Mouse (Mus musculus): ENCODE results near the gene Rab42. TPM values are rescaled to one million over a fixed set of nuclear protein-coding genes. Genes with fewer than 3 reads are reported as not detected.

Rab42 gene
- polyA plus RNA-seq, 1 experiment from 2014 or later = 4.1 TPM

- H3K4me1 ChIP-seq (ENCODE audit: insufficient read depth, low read length) = peaks cover 14% of the 10 kb centered on the region
- WGBS = 75% methylated on average over 5 of the region's 5 CpGs
- no peak overlapping the region for H3K9ac ChIP-seq (replicated peaks; ENCODE audit: low read length)
Observed at GRCm38 (mm10) chr4:132326481-132326880, 23.3 kb upstream of the Rab42 start.

GRCm38 (mm10) chr4:132315711-132316110 lies 12.5 kb upstream of the Rab42 start:
- Histone ChIP-seq H3K9ac (replicated peaks; ENCODE audit: low read length) (no peak overlapping the region), H3K27ac (ENCODE audit: low read length) (no peak overlapping the region), H3K9me3 (ENCODE audit: low read length) (no peaks in the 10 kb centered on the region), H3K27me3 (ENCODE audit: insufficient read depth, low read length) (no peaks in the 10 kb centered on the region), H3K4me1 (ENCODE audit: insufficient read depth, low read length) (no peaks in the 10 kb centered on the region), H3K4me2 (replicated peaks; ENCODE audit: low read depth, low read length) (no peak overlapping the region), H3K36me3 (ENCODE audit: insufficient read depth, low read length) (peaks cover 57% of the 10 kb centered on the region), H3K4me3 (ENCODE audit: low read length) (no peak overlapping the region)
- WGBS = 80% methylated on average over 8 of the region's 8 CpGs
- ATAC-seq (ENCODE audit: low FRiP score, low TSS enrichment) = no peak

More at GRCm38 (mm10) chr4:132326481-132326880, 23.3 kb upstream of the Rab42 start:
- no peaks in the 10 kb centered on the region for H3K27me3 ChIP-seq (ENCODE audit: insufficient read depth, low read length)
- ATAC-seq (ENCODE audit: low FRiP score, low TSS enrichment) = no peak
- no peak overlapping the region for H3K4me3 ChIP-seq (ENCODE audit: low read length)
- H3K9me3 ChIP-seq (ENCODE audit: low read length) = no peaks in the 10 kb centered on the region
- no peak overlapping the region for H3K27ac ChIP-seq (ENCODE audit: low read length)
- no peak overlapping the region for H3K4me2 ChIP-seq (replicated peaks; ENCODE audit: low read depth, low read length)
- H3K36me3 ChIP-seq (ENCODE audit: insufficient read depth, low read length) = peaks cover 32% of the 10 kb centered on the region

GRCm38 (mm10) chr4:132312627-132313026 lies 9.4 kb upstream of the Rab42 start:
- Histone ChIP-seq H3K36me3 (ENCODE audit: insufficient read depth, low read length) (peaks cover 47% of the 10 kb centered on the region), H3K9ac (replicated peaks; ENCODE audit: low read length) (no peak overlapping the region), H3K4me2 (replicated peaks; ENCODE audit: low read depth, low read length) (no peak overlapping the region), H3K9me3 (ENCODE audit: low read length) (no peaks in the 10 kb centered on the region), H3K27me3 (ENCODE audit: insufficient read depth, low read length) (no peaks in the 10 kb centered on the region), H3K4me3 (ENCODE audit: low read length) (no peak overlapping the region), H3K27ac (ENCODE audit: low read length) (no peak overlapping the region), H3K4me1 (ENCODE audit: insufficient read depth, low read length) (peaks cover 5% of the 10 kb centered on the region)
- ATAC-seq (ENCODE audit: low FRiP score, low TSS enrichment) = no peak
- 92% methylated on average over 5 of the region's 5 CpGs for WGBS

- Histone ChIP-seq H3K9ac (replicated peaks; ENCODE audit: low read length) (no peak overlapping the region), H3K4me1 (ENCODE audit: insufficient read depth, low read length) (peaks cover 5% of the 10 kb centered on the region), H3K9me3 (ENCODE audit: low read length) (no peaks in the 10 kb centered on the region), H3K27me3 (ENCODE audit: insufficient read depth, low read length) (no peaks in the 10 kb centered on the region), H3K4me2 (replicated peaks; ENCODE audit: low read depth, low read length) (no peak overlapping the region), H3K4me3 (ENCODE audit: low read length) (no peak overlapping the region), H3K36me3 (ENCODE audit: insufficient read depth, low read length) (peaks cover 44% of the 10 kb centered on the region), H3K27ac (ENCODE audit: low read length) (no peak overlapping the region)
- ATAC-seq (ENCODE audit: low FRiP score, low TSS enrichment) = no peak
- WGBS = 48% methylated on average over 3 of the region's 3 CpGs
Observed at GRCm38 (mm10) chr4:132311801-132312200, 8.6 kb upstream of the Rab42 start.

GRCm38 (mm10) chr4:132311209-132311608 lies 8.0 kb upstream of the Rab42 start:
- Histone ChIP-seq H3K36me3 (ENCODE audit: insufficient read depth, low read length) (peaks cover 41% of the 10 kb centered on the region), H3K4me1 (ENCODE audit: insufficient read depth, low read length) (peaks cover 5% of the 10 kb centered on the region), H3K9me3 (ENCODE audit: low read length) (no peaks in the 10 kb centered on the region), H3K4me2 (replicated peaks; ENCODE audit: low read depth, low read length) (no peak overlapping the region), H3K9ac (replicated peaks; ENCODE audit: low read length) (no peak overlapping the region), H3K27me3 (ENCODE audit: insufficient read depth, low read length) (no peaks in the 10 kb centered on the region), H3K4me3 (ENCODE audit: low read length) (no peak overlapping the region), H3K27ac (ENCODE audit: low read length) (no peak overlapping the region)
- ATAC-seq (ENCODE audit: low FRiP score, low TSS enrichment) = no peak
- 35% methylated on average over 1 of the region's 1 CpGs for WGBS

- Histone ChIP-seq H3K4me2 (replicated peaks; ENCODE audit: low read depth, low read length) (peak overlapping the region; percentile 73), H3K4me1 (ENCODE audit: insufficient read depth, low read length) (peaks cover 5% of the 10 kb centered on the region), H3K27me3 (ENCODE audit: insufficient read depth, low read length) (no peaks in the 10 kb centered on the region), H3K9ac (replicated peaks; ENCODE audit: low read length) (peak overlapping the region; percentile 84), H3K27ac (ENCODE audit: low read length) (peak overlapping the region; percentile 81; the same call in 1 of the 2 replicates), H3K9me3 (ENCODE audit: low read length) (no peaks in the 10 kb centered on the region), H3K4me3 (ENCODE audit: low read length) (peak overlapping the region; percentile 67), H3K36me3 (ENCODE audit: insufficient read depth, low read length) (peaks cover 34% of the 10 kb centered on the region)
- ATAC-seq (ENCODE audit: low FRiP score, low TSS enrichment) = no peak
- 28% methylated on average over 10 of the region's 10 CpGs for WGBS
Observed at GRCm38 (mm10) chr4:132309849-132310472, 6.8 kb upstream of the Rab42 start.

GRCm38 (mm10) chr4:132309140-132309848 lies 6.1 kb upstream of the Rab42 start:
- Histone ChIP-seq H3K27ac (ENCODE audit: low read length) (peak overlapping the region; percentile 81), H3K9me3 (ENCODE audit: low read length) (no peaks in the 10 kb centered on the region), H3K27me3 (ENCODE audit: insufficient read depth, low read length) (no peaks in the 10 kb centered on the region), H3K36me3 (ENCODE audit: insufficient read depth, low read length) (peaks cover 34% of the 10 kb centered on the region), H3K9ac (replicated peaks; ENCODE audit: low read length) (peak overlapping the region; percentile 84), H3K4me2 (replicated peaks; ENCODE audit: low read depth, low read length) (peak overlapping the region; percentile 73), H3K4me1 (ENCODE audit: insufficient read depth, low read length) (peaks cover 5% of the 10 kb centered on the region), H3K4me3 (ENCODE audit: low read length) (peak overlapping the region; percentile 67)
- WGBS = under 1% methylated on average over 15 of the region's 15 CpGs
- no peak for ATAC-seq (ENCODE audit: low FRiP score, low TSS enrichment)

GRCm38 (mm10) chr4:132308437-132309139 lies 5.4 kb upstream of the Rab42 start:
- peak overlapping the region; percentile 67 for H3K4me3 ChIP-seq (ENCODE audit: low read length)

GRCm38 (mm10) chr4:132306004-132306403 lies 2.8 kb upstream of the Rab42 start:
- Histone ChIP-seq H3K9me3 (ENCODE audit: low read length) (no peaks in the 10 kb centered on the region), H3K27me3 (ENCODE audit: insufficient read depth, low read length) (no peaks in the 10 kb centered on the region), H3K4me1 (ENCODE audit: insufficient read depth, low read length) (peaks cover 13% of the 10 kb centered on the region), H3K4me3 (ENCODE audit: low read length) (no peak overlapping the region), H3K9ac (replicated peaks; ENCODE audit: low read length) (0 out of 2 replicates have a peak overlapping the region, but pooled peaks have one; percentile 10), H3K36me3 (ENCODE audit: insufficient read depth, low read length) (peaks cover 12% of the 10 kb centered on the region), H3K27ac (ENCODE audit: low read length) (no peak overlapping the region), H3K4me2 (replicated peaks; ENCODE audit: low read depth, low read length) (no peak overlapping the region)
- ATAC-seq (ENCODE audit: low FRiP score, low TSS enrichment) = no peak
- WGBS = 75% methylated on average over 6 of the region's 6 CpGs

More at GRCm38 (mm10) chr4:132308437-132309139, 5.4 kb upstream of the Rab42 start:
- Histone ChIP-seq H3K27ac (ENCODE audit: low read length) (peak overlapping the region; percentile 81), H3K4me2 (replicated peaks; ENCODE audit: low read depth, low read length) (peak overlapping the region; percentile 73), H3K36me3 (ENCODE audit: insufficient read depth, low read length) (peaks cover 29% of the 10 kb centered on the region), H3K9ac (replicated peaks; ENCODE audit: low read length) (peak overlapping the region; percentile 84), H3K4me1 (ENCODE audit: insufficient read depth, low read length) (peaks cover 5% of the 10 kb centered on the region), H3K27me3 (ENCODE audit: insufficient read depth, low read length) (no peaks in the 10 kb centered on the region), H3K9me3 (ENCODE audit: low read length) (no peaks in the 10 kb centered on the region)
- under 1% methylated on average over 41 of the region's 41 CpGs for WGBS
- peak; percentile 91 for ATAC-seq (ENCODE audit: low FRiP score, low TSS enrichment)
